Mouse (Mus musculus): ENCODE results near the gene Pou2f2.

Pou2f2 gene

DNA sequence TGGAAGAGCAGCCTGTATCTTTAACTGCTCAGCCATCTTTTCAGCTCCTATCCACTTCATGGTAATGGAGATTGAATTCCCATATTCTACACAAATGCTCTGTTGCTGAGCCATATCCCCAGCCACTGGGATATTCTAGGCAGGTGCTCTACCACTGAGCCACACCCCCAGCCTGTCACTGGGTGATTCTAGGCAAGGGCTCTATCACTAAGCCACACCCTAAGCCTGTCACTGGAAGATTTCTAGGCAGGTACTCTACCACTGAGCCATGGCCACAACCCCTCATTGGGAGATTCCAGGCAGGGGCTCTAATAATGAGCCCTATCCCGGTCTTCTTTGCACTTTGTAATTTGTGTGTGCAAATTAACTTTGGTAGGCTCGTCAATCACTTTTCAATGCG is 15.6 kb upstream of the Pou2f2 start:
- no peak for DNase-seq (ENCODE audit: low read depth, low spot score)

DNA sequence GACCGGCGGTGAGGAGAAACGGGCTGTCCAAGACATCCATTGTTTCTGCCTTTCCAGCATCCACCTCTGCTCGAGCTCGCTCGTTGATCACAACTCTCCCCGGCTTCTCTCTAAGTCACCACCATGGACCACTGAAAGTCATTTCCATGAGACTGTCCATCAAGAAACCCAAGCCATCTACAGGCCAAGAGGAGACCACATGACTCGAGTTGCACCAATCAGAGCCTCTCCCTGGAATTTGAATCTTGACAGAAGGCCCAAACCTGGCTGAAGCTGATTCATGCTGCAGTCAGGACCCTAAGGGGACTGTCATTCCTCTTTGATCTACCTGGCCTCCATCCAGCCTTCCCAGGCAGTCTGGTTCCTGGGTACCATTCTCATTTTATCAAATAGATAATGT is 12.6 kb upstream of the Pou2f2 start:
- DNase-seq (ENCODE audit: low read depth, low spot score) = no peak

DNA sequence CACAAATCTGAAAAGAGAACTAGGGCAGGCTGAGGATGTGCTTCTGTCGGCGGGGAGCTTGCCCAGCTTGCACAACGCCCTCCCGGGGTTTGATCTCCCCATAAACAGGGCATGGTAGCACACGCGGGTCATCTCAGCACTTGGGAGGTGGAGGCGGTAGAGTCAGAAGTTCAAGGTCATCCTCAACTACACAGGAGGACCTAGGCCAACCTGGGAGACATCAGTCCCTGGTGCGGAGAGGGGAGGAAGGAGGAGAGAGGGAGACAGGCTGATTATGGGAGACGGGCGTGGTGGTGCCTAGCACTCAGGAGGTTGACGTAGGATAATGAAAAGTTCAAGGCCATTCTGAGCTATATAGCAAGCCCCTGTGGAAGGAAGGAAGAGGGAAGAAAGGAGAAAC is 11.3 kb upstream of the Pou2f2 start:
- DNase-seq (ENCODE audit: low read depth, low spot score) = no peak

DNA sequence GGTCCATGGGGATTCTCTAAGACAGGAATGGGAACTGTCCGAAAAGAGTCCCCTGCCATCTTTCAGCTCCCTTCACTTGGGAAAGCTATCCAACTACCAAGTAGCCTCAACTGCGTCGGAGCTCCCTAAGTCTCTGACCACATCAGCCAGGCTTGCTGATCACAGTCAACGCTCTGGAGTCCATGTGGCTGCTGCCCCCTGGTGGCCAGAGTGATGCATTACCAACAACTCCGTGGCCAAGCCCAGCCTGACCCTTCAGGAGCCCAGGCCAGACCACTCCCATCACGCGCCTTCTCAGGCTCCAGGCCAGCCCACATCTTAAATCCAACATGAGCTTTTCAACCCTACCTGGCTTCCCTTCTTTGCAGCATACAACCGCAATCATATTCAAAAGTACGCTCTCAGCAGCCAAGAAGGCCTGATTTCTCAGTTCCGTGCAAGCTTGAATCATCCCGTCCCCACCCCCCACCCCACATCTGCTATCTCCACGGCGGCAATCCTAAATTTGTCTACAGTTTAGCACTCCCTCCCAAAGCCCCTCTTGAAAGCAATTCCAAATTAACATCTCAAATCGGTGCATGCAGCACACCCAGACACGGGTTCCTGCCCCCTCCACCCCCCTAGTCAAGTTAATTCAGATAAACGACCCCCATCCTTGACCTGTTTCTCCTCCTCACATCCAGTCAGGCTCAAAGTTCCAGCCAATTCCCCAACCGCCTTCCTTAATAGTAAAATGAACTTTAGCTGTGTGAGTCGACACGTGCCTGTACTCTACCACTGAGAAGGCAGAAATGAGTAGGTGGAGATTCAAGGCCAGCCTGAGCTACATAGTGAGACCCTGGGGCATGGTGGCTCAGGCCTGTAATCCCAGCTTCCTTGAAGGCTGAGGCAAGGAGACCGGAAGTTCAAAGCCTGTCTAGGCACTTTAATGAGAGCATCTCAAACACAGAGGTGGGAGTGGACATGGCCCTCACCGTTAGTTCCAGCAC is 8.4 kb upstream of the Pou2f2 start:
- DNase-seq (ENCODE audit: low read depth, low spot score) = peak; percentile 88

DNA sequence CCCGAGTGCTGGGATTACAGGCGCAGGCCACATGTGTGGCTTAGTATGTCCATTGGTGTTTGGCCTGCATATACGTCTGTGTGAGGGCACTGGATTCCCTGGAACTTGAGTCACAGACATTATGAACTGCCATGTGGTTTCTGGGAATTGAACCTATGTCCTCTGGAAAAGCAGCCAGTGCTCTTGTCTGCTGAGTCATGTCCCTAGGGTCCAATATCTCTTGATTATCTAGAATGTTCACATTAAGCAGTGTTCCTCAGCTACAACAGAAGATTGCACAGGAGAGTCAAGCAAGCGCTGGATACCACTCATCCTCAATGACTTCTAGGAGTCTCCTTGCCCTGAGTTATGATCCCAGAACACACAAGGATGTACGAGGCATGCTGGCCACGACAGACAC is 4.6 kb upstream of the Pou2f2 start:
- DNase-seq (ENCODE audit: low read depth, low spot score) = no peak

DNA sequence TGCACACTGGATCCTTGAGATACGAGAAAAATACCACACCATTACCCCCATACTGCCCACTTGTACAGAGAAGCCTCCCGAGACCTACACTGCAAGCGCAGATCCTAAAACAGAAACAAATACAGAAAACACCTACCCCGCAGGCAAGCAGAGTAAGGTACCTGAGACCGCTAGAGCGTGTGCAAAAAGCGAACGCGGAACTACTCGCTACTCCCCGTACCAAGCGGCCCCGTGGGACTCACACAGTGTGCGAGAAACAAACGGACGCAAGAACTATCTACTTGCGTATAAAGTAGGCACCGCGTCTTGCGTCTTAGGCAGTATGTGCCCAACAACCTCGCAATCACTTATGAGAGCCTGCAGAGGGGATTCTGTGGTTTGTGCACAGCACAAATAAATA is 2.3 kb upstream of the Pou2f2 start:
- DNase-seq (ENCODE audit: low read depth, low spot score) = peak; percentile 54

DNA sequence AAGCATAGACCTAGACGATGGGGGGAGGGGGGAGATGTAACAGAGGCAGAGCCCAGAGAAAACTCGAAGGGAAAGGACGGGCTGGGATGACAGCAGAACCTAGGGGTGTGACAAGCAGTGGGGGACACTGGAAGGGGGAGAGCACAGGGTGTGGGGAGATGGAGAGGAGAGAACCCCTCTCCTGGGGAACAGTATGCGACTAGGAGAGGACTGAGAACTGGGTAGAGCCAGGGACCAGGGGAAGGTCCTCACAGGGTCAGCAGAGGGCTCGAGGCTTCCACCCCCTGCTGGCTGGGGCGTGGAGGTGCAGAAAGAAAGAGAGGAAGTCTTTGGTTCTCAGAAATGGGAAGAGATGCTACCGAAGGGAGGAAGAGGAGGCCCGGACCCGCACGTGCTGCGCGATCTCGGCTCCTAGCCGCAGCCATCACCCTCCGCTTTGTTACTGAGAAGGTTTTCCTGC is 1.8 kb upstream of the Pou2f2 start:
- peak; percentile 70 for DNase-seq (ENCODE audit: low read depth, low spot score)

DNA sequence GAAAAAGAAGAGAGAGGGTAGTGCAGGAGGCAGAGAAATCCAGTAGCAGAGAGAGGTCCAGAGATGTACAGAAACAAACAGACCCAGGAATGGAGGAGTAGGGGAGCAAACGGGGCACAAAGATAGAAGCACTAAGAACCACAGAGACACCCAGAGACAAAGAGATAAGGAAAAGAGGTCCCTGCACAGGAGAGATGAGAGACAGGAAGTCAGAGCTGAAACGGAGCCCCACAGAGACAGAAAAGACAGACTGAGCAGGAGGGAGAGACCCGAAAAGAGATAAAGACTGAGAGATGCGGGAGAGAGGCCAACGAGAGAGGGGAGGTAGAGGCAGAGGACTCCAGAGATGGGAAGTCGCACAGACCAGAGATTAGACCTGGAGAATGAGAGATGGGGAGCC is 986 bp upstream of the Pou2f2 start:
- peak; percentile 23 for DNase-seq (ENCODE audit: low read depth, low spot score)

DNA sequence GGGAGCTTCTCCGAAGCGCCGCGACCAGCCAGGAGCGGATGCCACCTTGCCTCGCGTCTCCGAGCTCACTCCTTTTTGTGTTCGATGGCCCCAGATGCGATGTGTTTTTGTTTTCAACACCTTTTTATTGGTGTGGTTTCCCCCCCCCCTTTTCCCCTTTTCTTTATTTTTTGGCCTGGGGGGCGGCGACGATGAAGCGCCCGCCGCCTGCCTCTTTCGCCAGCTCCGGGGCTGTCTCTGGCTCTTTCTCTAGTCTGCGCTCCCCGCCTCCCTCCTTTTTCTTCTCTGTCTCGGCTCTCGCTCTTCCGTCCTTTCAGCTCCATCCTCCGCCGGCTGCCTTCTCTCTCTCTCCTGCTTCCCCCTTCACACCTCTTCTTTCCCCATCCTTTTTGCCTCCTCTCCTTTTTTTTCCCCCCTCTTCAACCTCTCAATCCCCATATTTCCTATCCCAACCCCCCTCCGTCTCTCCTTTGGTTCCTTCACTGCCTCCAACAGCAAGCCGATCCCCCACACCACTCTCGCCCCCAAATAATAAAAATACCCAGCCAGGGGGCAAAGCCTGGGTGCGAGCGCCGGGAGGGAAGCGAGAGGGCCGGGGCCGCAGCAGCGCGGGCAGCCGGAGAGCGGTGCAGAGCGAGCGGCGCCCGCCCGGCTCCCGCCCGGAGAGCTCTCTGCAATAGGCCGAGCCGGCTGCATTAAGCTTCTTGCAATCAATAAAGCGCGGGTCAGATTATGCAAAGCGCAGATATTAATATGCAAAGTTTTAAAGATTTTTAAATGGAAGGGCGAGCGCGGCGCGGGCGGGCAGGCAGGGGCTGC is 530 bp downstream of the Pou2f2 start:
- peak; percentile 55 for DNase-seq (ENCODE audit: low read depth, low spot score)

DNA sequence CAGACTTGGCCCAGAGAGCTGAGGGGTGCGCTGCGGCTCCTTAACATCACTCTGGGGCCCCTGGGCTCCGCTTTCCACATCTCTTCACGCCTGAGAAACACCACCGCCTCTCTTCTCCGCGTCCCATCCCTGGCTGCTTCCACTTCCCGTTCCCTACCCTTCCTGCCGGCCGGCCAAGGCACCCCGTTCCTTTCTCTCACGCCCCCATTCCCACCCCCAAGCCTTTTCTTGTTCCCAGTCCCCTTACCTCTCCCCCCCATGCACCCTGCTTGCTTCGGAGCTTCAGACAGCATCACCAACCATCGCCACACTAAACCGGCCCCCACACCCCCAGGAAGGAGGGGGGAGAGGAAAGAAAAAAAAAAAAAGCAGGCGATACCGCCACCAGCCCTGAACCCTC is 1.2 kb downstream of the Pou2f2 start:
- peak; percentile 26 for DNase-seq (ENCODE audit: low read depth, low spot score)

DNA sequence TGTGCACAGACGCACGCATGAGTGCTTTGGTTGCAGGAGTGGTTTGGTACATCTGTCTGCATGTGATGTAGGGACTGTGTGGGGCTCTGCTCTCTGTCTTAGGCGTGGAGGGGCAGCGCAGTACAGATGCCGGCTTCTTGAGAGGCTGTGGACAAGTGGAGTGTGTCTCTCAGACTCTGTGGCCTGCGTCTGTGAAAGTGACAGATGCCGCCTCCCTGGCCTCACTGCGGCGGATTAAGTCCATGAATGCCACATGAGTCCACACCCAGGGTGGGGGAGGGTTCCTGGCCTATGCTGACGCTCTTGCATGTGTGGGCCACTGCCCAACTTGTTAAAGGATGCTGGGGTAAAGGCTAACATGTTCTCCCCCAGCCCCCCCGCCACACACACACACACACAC is 5.2 kb downstream of the Pou2f2 start:
- DNase-seq (ENCODE audit: low read depth, low spot score) = no peak

DNA sequence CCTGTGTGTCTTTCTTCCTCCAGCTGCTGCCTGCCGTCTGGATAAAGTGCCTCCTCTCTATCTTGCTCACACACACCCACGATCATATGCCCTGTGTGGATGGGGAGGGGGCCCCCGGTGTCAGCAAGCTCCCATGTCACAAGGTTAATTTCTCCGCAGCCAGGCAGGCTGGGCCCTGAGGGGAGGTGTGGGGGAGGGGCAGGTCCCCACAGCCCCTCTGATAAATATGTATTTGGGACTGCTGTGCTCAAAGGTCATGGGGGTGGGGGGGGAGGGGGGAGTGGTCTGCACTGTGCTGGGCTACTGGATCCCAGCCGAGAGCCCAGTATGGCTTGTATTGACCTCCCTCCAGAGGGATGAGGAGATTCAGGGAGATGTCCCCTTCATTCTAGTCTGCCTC is 6.9 kb downstream of the Pou2f2 start:
- no peak for DNase-seq (ENCODE audit: low read depth, low spot score)

DNA sequence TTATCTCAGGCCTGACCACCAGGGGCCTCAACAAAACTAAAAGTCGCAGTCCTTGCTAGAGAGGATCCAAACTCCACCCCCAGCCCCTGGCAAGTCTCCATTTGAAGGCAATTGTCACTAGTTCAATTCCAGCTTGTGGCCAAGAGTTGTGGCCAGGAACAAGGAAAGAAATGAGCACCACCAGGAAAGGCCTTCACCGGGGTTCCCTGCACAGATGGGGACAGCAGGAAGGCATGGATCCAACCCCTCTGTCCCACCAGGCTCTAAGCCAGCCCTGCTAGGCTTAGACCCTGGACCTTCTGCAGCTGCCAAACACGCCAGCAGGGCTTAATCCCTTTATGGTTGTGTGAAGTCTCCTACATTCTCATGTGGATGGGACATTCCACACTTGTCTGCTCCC is 8.9 kb downstream of the Pou2f2 start:
- no peak for DNase-seq (ENCODE audit: low read depth, low spot score)

DNA sequence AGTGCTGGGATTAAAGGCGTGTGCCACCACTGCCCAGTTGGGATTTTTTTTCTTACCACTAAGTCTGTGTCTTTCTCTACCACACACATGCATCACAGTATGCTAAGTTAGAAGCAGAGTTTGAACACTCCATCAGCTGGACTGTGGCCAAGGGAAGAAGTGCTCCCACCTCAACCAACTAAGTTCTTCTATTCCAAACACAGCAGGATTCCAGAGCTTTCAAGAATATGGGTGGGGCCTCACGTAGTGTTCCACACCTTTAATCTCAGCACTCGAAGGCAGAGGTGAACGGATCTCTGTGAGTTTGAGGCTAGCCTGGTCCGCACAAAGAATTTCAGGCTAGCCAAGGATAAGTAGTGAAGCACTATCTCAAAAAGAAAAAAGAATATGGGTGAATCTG is 13.4 kb downstream of the Pou2f2 start:
- DNase-seq (ENCODE audit: low read depth, low spot score) = no peak

DNA sequence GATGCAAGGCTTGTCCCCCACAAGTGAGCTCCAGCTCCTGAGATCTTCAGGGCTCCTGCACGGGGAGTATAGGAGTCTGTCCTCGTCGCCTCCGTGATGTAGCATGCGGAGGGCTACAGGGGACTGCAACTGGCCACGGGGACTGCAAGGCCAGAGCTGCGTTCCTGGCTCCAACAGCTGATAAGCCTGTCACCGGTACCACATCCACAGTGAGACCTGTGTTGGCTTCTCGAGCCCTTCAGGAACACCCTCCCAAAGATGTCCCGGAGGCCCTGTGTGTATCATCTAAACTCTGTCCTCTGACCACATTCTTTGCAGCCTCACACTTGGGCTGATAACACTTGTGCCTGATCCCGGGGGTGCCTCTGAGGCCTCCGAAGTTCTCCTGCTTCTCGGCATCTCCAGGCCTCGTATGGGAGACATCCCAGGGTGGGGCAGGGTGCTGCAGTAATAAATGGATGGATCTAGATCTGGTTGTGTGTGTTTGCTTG is 23.3 kb downstream of the Pou2f2 start:
- no peak for DNase-seq (ENCODE audit: low read depth, low spot score)

DNA sequence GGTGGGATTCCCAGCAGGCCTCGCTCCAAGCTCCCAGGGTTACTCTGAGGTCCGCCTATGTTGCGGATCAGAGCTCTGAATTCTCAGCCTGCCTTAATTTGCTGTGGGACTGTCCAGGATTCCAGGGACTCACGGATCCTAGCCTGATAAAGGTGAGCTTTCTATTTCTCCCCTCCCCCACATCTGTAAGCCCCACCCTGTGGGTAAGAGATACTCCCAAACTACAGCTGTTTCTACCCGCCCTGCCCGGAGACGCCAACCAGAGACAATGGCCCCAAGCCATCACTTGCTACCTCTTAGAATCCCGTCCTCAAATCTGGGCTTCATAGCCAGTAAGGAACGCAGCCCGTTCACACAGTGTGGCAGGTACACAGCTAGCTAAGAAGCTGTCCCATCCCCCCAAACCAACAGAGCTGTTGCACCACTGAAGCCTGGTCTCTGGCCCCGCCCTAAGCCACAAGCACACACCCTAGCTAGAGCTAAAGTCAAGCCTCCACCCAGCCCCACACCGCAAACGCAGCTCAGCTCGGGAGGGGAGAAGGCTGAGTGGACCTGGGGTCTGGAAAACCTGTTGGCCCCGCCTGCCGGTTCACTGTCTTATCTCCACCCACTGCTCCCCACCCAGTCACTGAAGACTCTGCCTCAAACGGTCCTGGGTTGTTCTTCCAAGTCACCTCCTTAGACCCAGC is 23.9 kb downstream of the Pou2f2 start:
- DNase-seq (ENCODE audit: low read depth, low spot score) = peak; percentile 86

DNA sequence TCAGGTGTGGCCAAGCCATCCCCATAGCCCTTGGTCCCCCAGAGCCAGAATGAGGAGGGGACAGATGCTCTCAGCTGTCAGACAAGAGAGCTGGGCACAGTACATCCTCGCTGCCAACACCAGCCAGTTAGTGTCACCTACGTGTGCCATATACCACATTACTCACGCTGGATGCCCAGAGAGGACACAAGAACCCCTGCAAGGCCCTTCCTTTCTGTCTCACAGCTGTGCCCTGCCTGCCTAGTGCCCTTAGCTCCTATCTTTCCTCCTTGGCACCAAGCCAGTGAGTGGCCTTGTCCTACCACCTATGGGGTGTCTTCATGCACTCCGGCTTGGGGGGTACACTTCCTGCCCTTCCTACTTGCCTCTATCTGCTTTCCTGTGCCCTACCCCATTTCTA is 24.9 kb downstream of the Pou2f2 start:
- peak; percentile 31 for DNase-seq (ENCODE audit: low read depth, low spot score)

DNA sequence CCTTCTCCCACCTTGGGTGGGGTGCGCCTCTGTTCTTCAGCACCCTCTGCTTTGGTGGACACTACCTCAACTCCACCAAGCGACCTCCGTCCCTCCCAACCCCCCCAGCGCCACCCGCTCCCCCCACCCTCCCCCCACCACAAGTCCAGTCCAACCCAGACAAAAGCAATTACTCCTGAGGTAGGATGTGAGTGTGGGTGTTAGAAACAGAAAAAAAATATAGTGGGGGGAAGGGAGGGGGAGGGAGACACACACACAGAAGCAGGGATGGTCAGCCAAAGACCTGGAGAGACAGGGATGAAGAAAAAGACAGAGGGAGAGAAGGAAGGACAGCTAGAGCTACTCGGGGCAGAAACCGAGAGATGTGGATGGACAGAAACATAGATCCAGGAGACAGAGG is 25.7 kb downstream of the Pou2f2 start:
- DNase-seq (ENCODE audit: low read depth, low spot score) = no peak

DNA sequence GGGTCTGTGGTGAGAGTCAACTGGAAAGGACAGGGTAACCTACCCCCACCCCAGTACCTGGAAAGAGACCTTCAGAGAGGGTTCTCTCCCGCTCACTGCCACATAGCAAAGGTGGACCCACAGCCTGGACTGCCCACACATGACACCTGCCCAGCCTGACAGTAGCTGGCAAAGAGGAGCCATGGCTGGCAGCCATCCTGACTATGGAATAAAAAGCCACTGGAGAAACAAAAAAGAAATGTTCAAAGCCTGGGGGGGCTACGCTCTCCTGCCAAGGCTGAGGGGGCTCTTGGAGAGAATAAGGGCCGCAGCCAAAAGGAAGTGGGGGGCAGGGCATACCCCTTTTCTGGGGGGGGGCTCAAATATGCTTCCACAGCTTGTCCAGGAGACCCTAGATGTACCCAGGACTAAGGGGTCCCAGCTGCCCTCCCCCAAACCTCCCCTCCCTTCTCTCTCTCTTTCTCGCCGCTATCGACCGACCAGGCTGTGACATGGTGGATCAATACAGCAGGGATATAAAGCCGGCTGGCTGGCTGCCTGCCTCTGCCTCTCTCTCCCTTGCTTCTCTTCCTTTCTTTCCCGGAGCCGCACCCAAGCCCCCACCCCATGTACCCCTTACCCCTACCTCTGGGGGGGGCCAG is 27.5 kb downstream of the Pou2f2 start:
- DNase-seq (ENCODE audit: low read depth, low spot score) = no peak

DNA sequence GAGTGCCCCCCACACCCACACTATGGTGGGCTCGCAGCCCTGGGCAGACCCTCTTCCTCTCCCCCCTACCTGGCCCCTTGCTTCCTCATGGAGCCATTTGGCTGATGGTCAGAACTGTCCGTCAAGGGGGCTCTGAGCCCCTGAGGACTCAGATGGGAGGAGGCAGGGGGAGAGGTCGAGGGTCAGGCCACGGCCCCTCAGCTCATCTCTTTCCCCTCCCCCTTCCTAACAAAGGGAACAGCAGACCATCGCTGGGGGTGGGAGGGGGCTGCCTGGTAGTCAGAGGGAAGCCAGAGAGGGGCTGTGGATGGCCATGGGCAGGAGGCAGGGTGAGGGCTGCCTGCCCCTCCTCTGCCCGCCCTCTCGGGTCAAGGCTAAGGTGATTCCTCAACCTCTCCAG is 28.5 kb downstream of the Pou2f2 start:
- no peak for DNase-seq (ENCODE audit: low read depth, low spot score)

DNA sequence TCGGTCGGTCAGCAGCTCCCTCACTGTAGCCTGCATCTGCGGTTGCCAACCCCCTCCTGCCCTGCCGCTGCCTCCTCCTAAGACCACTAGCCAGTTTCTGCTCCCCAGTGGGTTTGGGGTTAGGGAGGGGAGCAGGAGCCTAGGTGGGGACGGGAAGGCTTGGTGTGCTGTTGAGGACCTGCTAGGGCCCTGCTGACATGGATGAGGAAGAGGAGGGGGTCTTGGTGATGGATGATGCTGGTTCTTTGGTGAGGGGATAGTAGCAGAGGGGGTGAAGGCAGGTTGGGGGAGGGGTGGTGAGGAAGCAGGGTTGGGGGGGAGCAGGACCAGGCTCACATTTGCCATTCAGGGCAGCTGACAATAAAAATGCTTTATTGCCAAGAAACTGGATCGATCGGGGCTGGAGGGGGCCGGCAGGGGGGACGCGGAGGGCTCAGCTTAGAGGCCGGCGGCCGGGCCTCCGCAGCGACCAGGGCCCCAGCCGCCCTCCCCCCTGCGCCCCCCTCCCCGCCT is 29.3 kb downstream of the Pou2f2 start:
- DNase-seq (ENCODE audit: low read depth, low spot score) = no peak

Measured in CD4-positive, CD25-positive, alpha-beta regulatory T cell, adult 2 months (primary cell).